Mouse (Mus musculus) forebrain, embryonic 12.5 days (tissue): ENCODE data around the gene Ap3b1. TPM values are rescaled to one million over a fixed set of nuclear protein-coding genes. Genes with fewer than 3 reads are reported as not detected.

ENCODE experiments used
- ATAC-seq: fragments of 200-750 bp; cut with Nextera tagmentation; 2 replicates; pipeline ENCODE4 v1.8.0; 2017; ENCODE audit warnings: moderate TSS enrichment; ENCODE audit not compliant: low FRiP score
- H3K27ac ChIP-seq: fragments of 300-500 bp; sonication (generic); 2 replicates; pipeline ENCODE4 v1.5.1; 2016; ENCODE audit warnings: mild to moderate bottlenecking
- H3K27me3 ChIP-seq: fragments of 300-500 bp; sonication (generic); 2 replicates; pipeline ENCODE4 v1.6.1; 2016; ENCODE audit warnings: mild to moderate bottlenecking
- H3K36me3 ChIP-seq: fragments of 300-500 bp; sonication (generic); replicated peaks from 2 replicates; pipeline ENCODE4 v1.6.1; 2016; ENCODE audit warnings: mild to moderate bottlenecking
- H3K4me1 ChIP-seq: fragments of 300-500 bp; sonication (generic); 2 replicates; pipeline ENCODE4 v1.6.1; 2016
- H3K4me2 ChIP-seq: fragments of 300-500 bp; sonication (generic); 2 replicates; pipeline ENCODE4 v1.6.1; 2016; ENCODE audit warnings: mild to moderate bottlenecking, moderate library complexity
- H3K4me3 ChIP-seq: fragments of 300-500 bp; sonication (generic); replicated peaks from 2 replicates; pipeline ENCODE4 v1.5.1; 2016; ENCODE audit warnings: mild to moderate bottlenecking
- H3K9ac ChIP-seq: fragments of 300-500 bp; sonication (generic); 2 replicates; pipeline ENCODE4 v1.6.1; 2016; ENCODE audit warnings: mild to moderate bottlenecking
- H3K9me3 ChIP-seq: fragments of 300-500 bp; sonication (generic); 2 replicates; pipeline ENCODE4 v1.6.1; 2016
- WGBS: fragments of 180-500 bp; shearing (Covaris S2); methylation state at CpG from one replicate; pipeline ENCODE4 v1.1.7; 2016; 5-methylcytosine and 5-hydroxymethylcytosine counted together
- polyA plus RNA-seq: library from polyadenylated mRNA; unstranded; fragments of >200 nt; fragmentation: Nextera tagmentation; extraction: Ambion mirVana; gene quantifications from 2 replicates; pipeline ENCODE4 v1.2.1, GENCODE M21; 2016

The Ap3b1 gene
- polyA plus RNA-seq, 1 experiment from 2014 or later = 36.1 TPM

DNA sequence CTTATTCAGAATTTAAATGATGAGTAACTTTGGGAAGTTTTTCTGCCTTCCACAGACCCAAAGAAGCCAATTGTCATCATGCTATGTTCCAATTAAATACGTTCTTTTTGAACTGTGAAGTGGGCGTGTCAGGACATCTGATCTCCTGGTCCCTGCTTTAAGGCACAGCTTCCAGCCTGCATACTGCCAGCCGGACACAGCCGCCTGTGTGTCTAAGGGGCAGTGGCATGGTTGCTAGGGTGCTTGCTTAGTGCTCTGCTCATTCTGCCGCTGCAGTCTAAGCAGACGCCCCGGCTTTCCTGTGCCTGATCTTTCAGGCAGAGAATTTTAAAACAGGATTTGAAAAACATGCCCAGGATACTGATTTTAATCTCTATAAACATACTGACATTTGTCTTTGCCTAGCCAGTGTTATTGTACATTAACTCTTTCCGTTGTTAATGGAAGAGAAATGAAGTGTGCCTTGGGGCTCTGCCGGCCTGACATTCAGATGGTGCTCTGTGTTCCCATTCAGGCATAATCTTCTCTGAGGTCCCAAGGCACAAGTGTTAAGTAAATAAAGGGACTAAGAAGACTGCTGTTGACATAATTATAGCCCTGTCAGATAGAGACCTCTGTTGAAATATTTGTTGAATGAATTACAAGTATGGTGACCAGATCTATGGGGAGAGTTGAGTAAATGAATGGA, 204.0 kb downstream of the Ap3b1 start:
- H3K4me2 ChIP-seq = no peak overlapping the region
- H3K9me3 ChIP-seq = no peaks in the 10 kb centered on the region
- WGBS = 16% methylated on average over 9 of the region's 9 CpGs
- no peak for ATAC-seq
- H3K36me3 ChIP-seq = no peaks in the 10 kb centered on the region
- H3K9ac ChIP-seq = no peak overlapping the region
- peaks cover 51% of the 10 kb centered on the region for H3K27me3 ChIP-seq
- no peak overlapping the region for H3K4me3 ChIP-seq
- H3K4me1 ChIP-seq = peaks cover 40% of the 10 kb centered on the region
- no peak overlapping the region for H3K27ac ChIP-seq

DNA sequence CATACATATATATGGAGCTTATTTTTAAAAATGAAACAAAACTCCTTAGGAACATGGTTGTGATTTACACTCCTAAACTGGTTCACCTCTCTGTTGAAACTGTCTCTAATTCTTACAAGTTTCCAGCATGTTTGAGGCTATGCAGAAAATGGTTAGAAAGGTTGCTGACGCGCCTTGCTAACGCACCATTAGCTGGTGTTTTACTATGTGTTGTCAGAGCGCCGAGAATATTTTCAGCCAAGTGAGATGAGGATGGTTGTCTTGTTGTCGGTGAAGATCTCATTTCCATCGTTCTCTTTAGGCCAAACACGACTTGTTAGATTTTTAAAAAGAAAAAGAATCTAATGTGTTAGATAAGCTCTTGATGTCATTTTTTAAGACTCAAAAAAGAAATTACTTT, 205.1 kb downstream of the Ap3b1 start:
- no peak overlapping the region for H3K4me2 ChIP-seq
- no peak overlapping the region for H3K4me3 ChIP-seq
- no peaks in the 10 kb centered on the region for H3K36me3 ChIP-seq
- H3K4me1 ChIP-seq = peaks cover 40% of the 10 kb centered on the region
- no peak for ATAC-seq
- H3K9me3 ChIP-seq = no peaks in the 10 kb centered on the region
- no peak overlapping the region for H3K27ac ChIP-seq
- WGBS = 54% methylated on average over 8 of the region's 8 CpGs
- H3K27me3 ChIP-seq = peaks cover 51% of the 10 kb centered on the region
- no peak overlapping the region for H3K9ac ChIP-seq

DNA sequence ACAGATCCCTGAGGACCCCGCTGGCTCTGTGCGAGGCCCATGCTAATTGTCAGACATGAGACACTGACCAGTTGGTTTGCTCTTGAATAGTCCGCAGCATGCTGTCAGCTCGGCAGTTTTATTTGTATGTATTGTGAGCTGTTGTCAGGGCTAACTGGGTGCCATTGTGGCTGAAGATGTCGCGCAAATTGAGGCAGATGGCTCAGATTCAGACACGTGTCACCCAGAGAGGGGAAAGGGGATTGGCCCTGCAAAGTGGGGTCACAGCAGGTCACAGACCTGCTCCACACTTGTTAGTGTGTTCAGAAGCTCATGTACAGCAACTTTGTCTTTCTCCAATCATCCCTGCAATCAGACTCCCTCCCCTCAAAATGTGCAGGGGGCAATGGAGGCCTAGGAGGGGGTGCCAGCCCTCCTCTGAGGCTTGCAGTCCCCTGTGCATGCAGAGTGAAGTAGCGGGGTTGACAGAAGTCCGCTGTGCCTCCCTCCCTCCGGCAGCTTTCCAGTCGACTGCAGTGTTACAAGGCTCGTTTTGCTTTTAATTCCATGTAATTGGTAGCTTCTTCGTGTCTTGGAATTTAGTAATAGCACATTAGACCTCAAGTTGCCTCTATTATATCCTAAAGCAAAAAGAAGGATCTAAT, 205.7 kb downstream of the Ap3b1 start:
- Histone ChIP-seq H3K9me3 (no peaks in the 10 kb centered on the region), H3K27ac (peak overlapping the region; percentile 59; the same call in 1 of the 2 replicates), H3K36me3 (no peaks in the 10 kb centered on the region), H3K27me3 (peaks cover 49% of the 10 kb centered on the region), H3K4me3 (no peak overlapping the region), H3K9ac (no peak overlapping the region), H3K4me1 (peaks cover 42% of the 10 kb centered on the region), H3K4me2 (peak overlapping the region; percentile 17; the same call in 1 of the 2 replicates)
- ATAC-seq = peak; percentile 59
- 10% methylated on average over 13 of the region's 13 CpGs for WGBS

DNA sequence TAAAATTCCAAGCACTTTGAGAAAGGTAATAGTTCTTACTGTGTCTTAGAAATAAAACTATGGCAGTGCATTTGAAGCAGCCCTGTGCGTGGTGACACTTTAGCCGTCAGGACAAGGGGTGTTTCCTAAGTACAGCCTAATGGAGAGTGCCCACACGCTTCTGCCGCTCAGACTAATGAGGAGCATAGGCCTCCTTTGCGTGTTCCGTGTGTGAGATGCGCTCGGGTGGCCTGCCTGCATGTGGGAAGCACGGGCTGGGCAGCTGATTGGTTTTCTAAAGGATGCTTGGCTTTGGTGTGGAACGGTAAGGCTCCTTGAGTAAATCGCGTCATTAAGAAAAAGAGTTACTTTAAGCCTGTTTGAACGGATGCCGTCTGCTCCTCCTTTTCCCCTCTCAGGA, 206.4 kb downstream of the Ap3b1 start:
- WGBS = 53% methylated on average over 14 of the region's 14 CpGs

DNA sequence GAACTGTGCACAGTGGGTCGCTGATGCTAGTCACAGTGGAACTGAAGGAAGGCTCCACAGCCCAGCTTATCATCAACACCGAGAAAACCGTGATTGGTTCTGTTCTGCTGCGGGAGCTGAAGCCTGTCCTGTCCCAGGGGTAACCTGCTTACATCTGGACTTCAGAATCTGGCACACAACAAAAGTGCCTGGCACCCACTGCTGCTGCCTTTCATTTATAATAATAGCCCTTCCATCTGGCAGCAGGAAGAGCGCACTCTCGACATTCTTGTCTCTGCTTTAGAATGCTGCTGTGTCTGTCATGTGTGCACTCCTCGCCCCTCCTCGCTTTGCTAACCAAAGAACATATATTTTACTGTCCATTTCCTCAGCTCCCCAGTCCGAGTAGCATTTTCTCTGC, 206.9 kb downstream of the Ap3b1 start:
- Histone ChIP-seq H3K9ac (no peak overlapping the region), H3K9me3 (no peaks in the 10 kb centered on the region), H3K4me1 (peaks cover 48% of the 10 kb centered on the region), H3K4me3 (no peak overlapping the region), H3K27ac (peak overlapping the region; percentile 56), H3K27me3 (peaks cover 51% of the 10 kb centered on the region), H3K36me3 (no peaks in the 10 kb centered on the region), H3K4me2 (no peak overlapping the region)
- ATAC-seq = no peak
- 63% methylated on average over 9 of the region's 9 CpGs for WGBS

More for the DNA sequence above, 206.4 kb downstream of the Ap3b1 start:
- Histone ChIP-seq H3K4me1 (peaks cover 48% of the 10 kb centered on the region), H3K36me3 (no peaks in the 10 kb centered on the region), H3K9me3 (no peaks in the 10 kb centered on the region), H3K4me2 (no peak overlapping the region), H3K27me3 (peaks cover 47% of the 10 kb centered on the region), H3K9ac (no peak overlapping the region), H3K4me3 (no peak overlapping the region), H3K27ac (peak overlapping the region; percentile 56)
- no peak for ATAC-seq

DNA sequence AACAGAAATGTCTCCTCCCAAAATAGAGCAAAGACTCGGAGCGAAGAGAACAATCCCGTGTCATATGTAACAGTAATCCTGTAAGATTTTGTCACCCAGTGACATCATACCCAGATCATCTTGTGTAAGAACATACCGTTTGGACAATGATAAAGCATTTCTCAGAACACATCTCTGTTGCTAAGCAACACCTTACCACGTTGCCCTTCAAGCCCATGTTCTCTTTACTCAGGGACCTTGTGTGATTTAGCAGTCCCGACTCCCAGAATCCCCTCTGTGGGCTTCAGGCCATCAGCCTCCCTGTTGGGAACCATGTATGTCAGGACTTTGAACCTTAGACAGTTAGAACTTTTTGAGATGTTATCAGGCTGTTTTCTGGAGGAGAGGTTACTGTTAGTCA, 209.0 kb downstream of the Ap3b1 start:
- WGBS = 81% methylated on average over 6 of the region's 6 CpGs
- Histone ChIP-seq H3K9ac (no peak overlapping the region), H3K27me3 (peaks cover 46% of the 10 kb centered on the region), H3K36me3 (no peaks in the 10 kb centered on the region), H3K27ac (no peak overlapping the region), H3K4me3 (no peak overlapping the region), H3K4me2 (no peak overlapping the region), H3K9me3 (no peaks in the 10 kb centered on the region), H3K4me1 (peaks cover 38% of the 10 kb centered on the region)
- ATAC-seq = no peak

DNA sequence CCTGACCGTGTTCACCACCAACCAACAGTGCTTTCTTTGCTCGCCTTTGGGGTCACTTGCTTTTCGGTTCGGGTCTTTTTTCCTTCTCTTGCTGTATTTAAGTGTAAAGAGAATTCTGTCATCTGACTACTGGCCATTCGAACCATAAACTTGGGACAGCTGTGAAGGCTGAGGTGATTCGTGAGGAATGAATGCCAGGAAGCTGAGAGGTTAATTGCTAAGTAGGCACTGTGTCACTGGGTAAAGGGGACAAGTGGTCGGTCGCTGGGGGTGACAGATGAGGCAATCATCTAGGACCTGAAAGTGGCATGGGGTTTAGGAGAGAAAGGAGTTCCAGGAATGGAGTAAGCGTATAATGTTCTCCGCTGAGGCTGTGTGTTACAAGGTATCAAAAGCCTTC, 212.2 kb downstream of the Ap3b1 start:
- no peak overlapping the region for H3K4me2 ChIP-seq
- no peak for ATAC-seq
- no peaks in the 10 kb centered on the region for H3K9me3 ChIP-seq
- H3K36me3 ChIP-seq = no peaks in the 10 kb centered on the region
- H3K27me3 ChIP-seq = peaks cover 55% of the 10 kb centered on the region
- peaks cover 28% of the 10 kb centered on the region for H3K4me1 ChIP-seq
- H3K27ac ChIP-seq = no peak overlapping the region
- H3K9ac ChIP-seq = no peak overlapping the region
- 84% methylated on average over 10 of the region's 10 CpGs for WGBS
- H3K4me3 ChIP-seq = no peak overlapping the region

DNA sequence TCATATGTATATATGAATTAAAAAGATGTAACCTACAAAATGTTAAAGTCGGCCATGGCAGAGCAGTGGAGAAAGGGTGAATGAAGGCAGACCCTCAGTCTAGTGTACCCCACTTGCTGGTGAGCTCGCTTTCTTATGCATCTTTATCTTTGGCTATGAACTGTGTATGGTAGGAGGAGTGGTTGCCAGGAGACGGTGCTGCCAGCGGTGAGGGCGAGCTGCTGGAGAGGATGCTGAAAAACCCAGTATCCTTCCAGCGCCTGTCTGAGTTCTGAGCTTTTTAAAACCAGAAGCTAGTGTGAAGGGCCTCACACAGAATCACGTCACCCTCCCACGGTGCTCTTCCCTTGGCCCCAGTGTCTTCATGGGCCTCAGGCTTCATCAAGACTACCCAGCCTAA, 214.6 kb downstream of the Ap3b1 start:
- Histone ChIP-seq H3K4me3 (no peak overlapping the region), H3K4me2 (no peak overlapping the region), H3K36me3 (no peaks in the 10 kb centered on the region), H3K27ac (no peak overlapping the region), H3K9me3 (no peaks in the 10 kb centered on the region), H3K4me1 (peaks cover 45% of the 10 kb centered on the region), H3K9ac (no peak overlapping the region), H3K27me3 (peaks cover 67% of the 10 kb centered on the region)
- no peak for ATAC-seq
- 83% methylated on average over 8 of the region's 8 CpGs for whole genome bisulfite sequencing

DNA sequence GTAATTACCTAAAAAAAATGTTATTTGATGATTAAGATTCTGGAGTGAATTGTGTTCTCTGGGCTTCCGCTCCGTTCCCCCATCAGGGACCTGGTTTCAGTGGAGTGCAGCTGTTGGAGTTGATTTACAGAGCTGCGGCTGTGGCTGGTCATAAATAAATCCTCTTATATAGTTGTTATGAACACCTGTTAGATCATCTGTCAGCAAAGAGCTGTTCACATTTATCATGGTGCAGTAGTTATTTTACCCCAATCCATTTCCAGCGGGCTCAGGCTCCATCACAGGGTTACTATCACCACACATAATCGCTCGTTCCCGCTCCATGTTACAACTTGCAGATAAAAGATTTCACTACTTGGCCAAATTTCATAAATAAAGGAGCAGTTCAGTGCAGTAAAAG, 215.1 kb downstream of the Ap3b1 start:
- no peak overlapping the region for H3K4me2 ChIP-seq
- no peaks in the 10 kb centered on the region for H3K36me3 ChIP-seq
- no peak overlapping the region for H3K9ac ChIP-seq
- WGBS = 90% methylated on average over 7 of the region's 7 CpGs
- H3K27ac ChIP-seq = no peak overlapping the region
- no peak for ATAC-seq
- H3K4me1 ChIP-seq = peaks cover 45% of the 10 kb centered on the region
- no peaks in the 10 kb centered on the region for H3K9me3 ChIP-seq
- peaks cover 71% of the 10 kb centered on the region for H3K27me3 ChIP-seq
- H3K4me3 ChIP-seq = no peak overlapping the region

DNA sequence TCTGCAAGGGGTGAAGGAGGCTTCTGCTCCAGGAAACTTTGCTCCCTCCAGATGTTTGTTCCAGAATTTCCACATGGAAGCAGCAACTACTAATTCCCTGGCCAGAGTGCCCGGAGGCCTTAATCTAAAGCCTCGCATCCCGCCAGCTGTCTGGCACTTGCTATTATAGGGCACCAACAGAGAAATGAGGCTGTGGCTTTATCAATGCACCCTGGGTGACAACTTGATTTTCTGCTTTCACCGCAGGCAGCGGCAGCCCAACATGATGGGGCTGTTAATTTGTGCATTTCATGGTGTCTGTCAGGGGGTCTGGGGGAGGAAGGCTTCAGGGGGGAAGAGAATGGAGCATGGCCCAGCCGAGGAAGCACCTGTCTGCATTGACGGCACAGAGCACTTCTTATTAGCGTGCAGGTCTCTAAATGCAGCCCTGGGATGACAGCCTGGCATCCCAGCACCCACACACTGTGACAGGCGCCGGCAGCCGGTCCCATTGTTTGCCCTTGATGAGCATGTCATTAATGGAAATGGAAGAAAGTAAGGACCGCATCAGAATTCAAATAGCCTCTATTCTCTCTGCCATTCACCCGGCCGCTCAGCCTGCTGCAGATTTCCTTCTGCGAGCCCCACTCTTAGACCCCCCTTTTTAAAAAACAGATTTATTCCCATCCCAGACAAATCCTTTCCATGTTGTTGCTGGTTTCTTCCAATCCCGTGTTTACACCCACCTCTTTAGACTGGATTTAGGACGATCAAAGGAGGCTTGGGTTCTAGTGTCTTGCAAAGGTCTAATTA, 217.0 kb downstream of the Ap3b1 start:
- Histone ChIP-seq H3K9ac (peak overlapping the region; percentile 12; the same call in 1 of the 2 replicates), H3K9me3 (no peaks in the 10 kb centered on the region), H3K4me1 (peaks cover 37% of the 10 kb centered on the region), H3K36me3 (no peaks in the 10 kb centered on the region), H3K4me2 (peak overlapping the region; percentile 39), H3K27ac (peak overlapping the region; percentile 84), H3K27me3 (peaks cover 75% of the 10 kb centered on the region), H3K4me3 (peak overlapping the region; percentile 18)
- ATAC-seq = peak; percentile 89
- WGBS = 2% methylated on average over 17 of the region's 17 CpGs

DNA sequence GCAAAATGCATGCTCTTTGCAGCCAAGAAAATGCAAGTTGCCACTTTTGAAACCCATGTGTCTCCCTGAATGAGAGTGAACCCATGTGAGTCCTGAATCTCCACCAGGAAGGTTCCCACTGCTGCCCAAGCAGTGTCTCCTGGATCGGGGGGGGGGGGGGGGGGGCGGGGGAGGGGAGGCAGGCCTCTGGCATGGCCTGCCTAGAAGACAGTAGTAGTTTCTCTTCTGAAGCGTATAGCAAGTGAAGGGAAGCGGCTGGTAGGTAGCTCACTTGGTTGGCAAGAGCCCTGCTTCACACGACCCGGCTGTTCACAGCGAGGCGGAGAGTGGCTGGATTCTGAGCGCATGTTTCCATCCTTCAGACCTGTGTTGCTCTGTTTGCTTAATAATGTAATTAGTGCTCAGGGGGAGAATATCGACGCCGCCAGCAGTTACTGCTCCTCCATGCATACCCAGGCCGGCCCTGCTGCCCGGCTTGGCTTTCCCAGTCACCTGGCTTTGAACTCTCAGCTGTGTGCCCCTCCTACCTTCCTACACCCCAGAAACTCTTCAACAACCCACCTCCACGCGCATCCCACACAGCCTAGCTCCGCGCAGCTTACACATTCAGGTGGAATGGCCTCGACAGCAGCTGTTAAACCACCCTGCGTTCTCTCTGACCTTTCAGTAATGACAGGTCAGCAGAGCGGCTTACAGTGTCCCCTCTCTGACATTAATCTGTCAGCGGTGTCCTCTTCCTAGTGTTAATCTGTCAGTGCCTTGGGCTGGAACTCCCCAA, 217.8 kb downstream of the Ap3b1 start:
- H3K9me3 ChIP-seq = no peaks in the 10 kb centered on the region
- no peak overlapping the region for H3K9ac ChIP-seq
- peaks cover 76% of the 10 kb centered on the region for H3K27me3 ChIP-seq
- H3K36me3 ChIP-seq = no peaks in the 10 kb centered on the region
- H3K27ac ChIP-seq = peak overlapping the region; percentile 84
- peak overlapping the region; percentile 39 for H3K4me2 ChIP-seq
- peak; percentile 61 for ATAC-seq
- H3K4me3 ChIP-seq = no peak overlapping the region
- WGBS = 11% methylated on average over 22 of the region's 22 CpGs
- H3K4me1 ChIP-seq = peaks cover 37% of the 10 kb centered on the region

DNA sequence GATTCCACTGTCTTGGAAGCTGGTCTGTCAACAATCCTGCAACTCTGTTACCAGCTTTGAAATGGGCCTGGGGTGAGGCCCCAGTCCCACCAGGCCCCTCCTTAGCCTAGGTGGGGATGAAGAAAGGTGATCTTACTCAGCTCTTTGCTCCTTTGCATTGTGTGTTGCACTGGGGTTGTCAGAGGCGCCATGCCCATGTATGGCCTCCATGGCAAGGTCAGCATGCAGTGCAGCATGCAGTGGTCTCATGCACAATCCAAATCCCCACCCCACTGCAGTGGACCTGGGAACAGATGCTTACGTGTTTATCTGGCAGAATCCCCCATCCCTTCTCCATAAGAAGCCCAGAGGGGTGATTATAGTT, 218.4 kb downstream of the Ap3b1 start:
- Histone ChIP-seq H3K9ac (no peak overlapping the region), H3K36me3 (no peaks in the 10 kb centered on the region), H3K27me3 (peaks cover 75% of the 10 kb centered on the region), H3K27ac (peak overlapping the region; percentile 84; the same call in 1 of the 2 replicates), H3K4me2 (no peak overlapping the region), H3K4me3 (no peak overlapping the region), H3K4me1 (peaks cover 37% of the 10 kb centered on the region), H3K9me3 (no peaks in the 10 kb centered on the region)
- 59% methylated on average over 2 of the region's 2 CpGs for WGBS
- ATAC-seq = no peak
